Mouse (Mus musculus) MEL (cell line): ENCODE results near the gene Gadd45gip1. TPM values are rescaled to one million over a fixed set of nuclear protein-coding genes. Genes with fewer than 3 reads are reported as not detected.

ENCODE experiments used
- DNase-seq: peaks from one replicate; pipeline ENCODE4 v3.0.0; 2011; ENCODE audit warnings: low read depth, low spot score
- H3K27ac ChIP-seq: 2 replicates; pipeline ENCODE4 v1.5.1; 2012; ENCODE audit warnings: low read depth, mild to moderate bottlenecking, control low read depth, low read length, moderate library complexity; ENCODE audit not compliant: control insufficient read depth
- H3K27me3 ChIP-seq, 2 experiments: fragments of 150-350 bp in 1 of 2; sonication (generic) in 1 of 2; 2 replicates each; pipeline ENCODE4 v1.6.1; 2012; ENCODE audit warnings: low read length in 2 of 2, mild to moderate bottlenecking in 2 of 2, improper control_type of control experiment in 1 of 2, moderate library complexity in 1 of 2; ENCODE audit not compliant: insufficient read depth in 2 of 2, control insufficient read depth in 1 of 2
- H3K36me3 ChIP-seq, 2 experiments: 2 replicates each; pipeline ENCODE4 v1.6.1; 2012 to 2014; ENCODE audit warnings: low read length in 2 of 2, improper control_type of control experiment in 1 of 2, inconsistent platforms in 1 of 2, mild to moderate bottlenecking in 1 of 2; ENCODE audit not compliant: insufficient read depth in 2 of 2, control insufficient read depth in 1 of 2
- H3K4me1 ChIP-seq, 2 experiments: fragments of 150-350 bp in 1 of 2; sonication (generic) in 1 of 2; 2 replicates each; pipeline ENCODE4 v1.6.1; 2012; ENCODE audit warnings: low read length in 2 of 2, improper control_type of control experiment in 1 of 2, mild to moderate bottlenecking in 1 of 2; ENCODE audit not compliant: insufficient read depth in 2 of 2, control insufficient read depth in 1 of 2
- H3K4me3 ChIP-seq, 2 experiments: fragments of 150-350 bp in 1 of 2; sonication (generic) in 1 of 2; 2 replicates each; pipeline ENCODE4 v1.5.1; 2012; ENCODE audit warnings: low read depth in 2 of 2, low read length in 2 of 2, mild to moderate bottlenecking in 2 of 2, moderate library complexity in 2 of 2, control low read depth in 1 of 2, improper control_type of control experiment in 1 of 2; ENCODE audit not compliant: control insufficient read depth in 1 of 2, insufficient read depth in 1 of 2
- H3K79me2 ChIP-seq: 2 replicates; pipeline ENCODE4 v1.6.1; 2012; ENCODE audit warnings: mild to moderate bottlenecking, low read length, moderate library complexity; ENCODE audit not compliant: control insufficient read depth, poor library complexity, insufficient read depth
- H3K9ac ChIP-seq: 2 replicates; pipeline ENCODE4 v1.6.1; 2012; ENCODE audit warnings: low read depth, mild to moderate bottlenecking, control low read depth, low read length, moderate library complexity; ENCODE audit not compliant: control insufficient read depth, poor library complexity, severe bottlenecking
- H3K9me3 ChIP-seq: fragments of 150-350 bp; sonication (generic); replicated peaks from 2 replicates; pipeline ENCODE4 v1.6.1; 2012; ENCODE audit warnings: mild to moderate bottlenecking, low read length, improper control_type of control experiment, moderate library complexity; ENCODE audit not compliant: insufficient read depth
- CHD1 ChIP-seq: IDR thresholded peaks from 2 replicates; pipeline ENCODE4 v1.6.1; 2012; ENCODE audit warnings: low read depth, mild to moderate bottlenecking, inconsistent platforms, low read length, improper control_type of control experiment
- CTCF ChIP-seq, 3 experiments: IDR thresholded peaks in 2 of 3; conservative IDR thresholded peaks in 1 of 3; 2 replicates each; pipeline ENCODE4 v1.5.1; 2011 to 2012; ENCODE audit warnings: low read length in 3 of 3, low read depth in 2 of 3, mild to moderate bottlenecking in 2 of 3, improper control_type of control experiment in 1 of 3, inconsistent platforms in 1 of 3, mixed read lengths in 1 of 3, moderate library complexity in 1 of 3; ENCODE audit not compliant: control insufficient read depth in 1 of 3, insufficient read depth in 1 of 3, poor library complexity in 1 of 3, severe bottlenecking in 1 of 3
- E2F4 ChIP-seq: IDR thresholded peaks from 2 replicates; pipeline ENCODE4 v1.6.1; 2011; ENCODE audit warnings: low read depth, low read length, improper control_type of control experiment, borderline replicate concordance
- GATA1 ChIP-seq: IDR thresholded peaks from 2 replicates; pipeline ENCODE4 v1.6.1; 2011; ENCODE audit warnings: low read depth, low read length, improper control_type of control experiment
- HCFC1 ChIP-seq: IDR thresholded peaks from 2 replicates; pipeline ENCODE4 v1.6.1; 2012; ENCODE audit warnings: low read depth, mild to moderate bottlenecking, inconsistent platforms, low read length, improper control_type of control experiment, moderate library complexity
- JUND ChIP-seq: IDR thresholded peaks from 2 replicates; pipeline ENCODE4 v1.6.1; 2011; ENCODE audit warnings: low read depth, mild to moderate bottlenecking, improper control_type of control experiment, low read length
- MAFK ChIP-seq: IDR thresholded peaks from 2 replicates; pipeline ENCODE4 v1.6.1; 2011; ENCODE audit warnings: low read depth, mild to moderate bottlenecking, low read length, improper control_type of control experiment, borderline replicate concordance
- MAX ChIP-seq: IDR thresholded peaks from 2 replicates; pipeline ENCODE4 v1.6.1; 2011; ENCODE audit warnings: low read length, improper control_type of control experiment
- MYC ChIP-seq: IDR thresholded peaks from 2 replicates; pipeline ENCODE4 v1.6.1; 2011; ENCODE audit warnings: low read depth, mild to moderate bottlenecking, low read length, improper control_type of control experiment, moderate library complexity
- NRF1 ChIP-seq: IDR thresholded peaks from 2 replicates; pipeline ENCODE4 v1.6.1; 2014; ENCODE audit warnings: low read depth, mild to moderate bottlenecking, inconsistent platforms, low read length, improper control_type of control experiment, moderate library complexity; ENCODE audit not compliant: poor library complexity, insufficient read depth, severe bottlenecking
- POLR2AphosphoS2 ChIP-seq: IDR thresholded peaks from 2 replicates; pipeline ENCODE4 v1.6.1; 2011; ENCODE audit warnings: low read length, improper control_type of control experiment
- POLR2AphosphoS5 ChIP-seq: IDR thresholded peaks from 2 replicates; pipeline ENCODE4 v1.6.1; 2012; ENCODE audit warnings: low read depth, borderline replicate concordance, mild to moderate bottlenecking, inconsistent platforms, low read length, moderate library complexity, mixed read lengths
- RCOR1 ChIP-seq: IDR thresholded peaks from 2 replicates; pipeline ENCODE4 v1.6.1; 2012; ENCODE audit warnings: low read depth, mild to moderate bottlenecking, inconsistent platforms, low read length, improper control_type of control experiment
- TAL1 ChIP-seq: IDR thresholded peaks from 2 replicates; pipeline ENCODE4 v1.6.1; 2012; ENCODE audit warnings: mild to moderate bottlenecking, inconsistent platforms, low read length, moderate library complexity, mixed read lengths
- UBTF ChIP-seq: IDR thresholded peaks from 2 replicates; pipeline ENCODE4 v1.6.1; 2012; ENCODE audit warnings: low read depth, mild to moderate bottlenecking, inconsistent platforms, low read length, improper control_type of control experiment, moderate library complexity, borderline replicate concordance; ENCODE audit not compliant: insufficient read depth
- USF1 ChIP-seq: IDR thresholded peaks from 2 replicates; pipeline ENCODE4 v1.6.1; 2014; ENCODE audit warnings: low read depth, mild to moderate bottlenecking, inconsistent platforms, low read length, improper control_type of control experiment, moderate library complexity
- ZC3H11A ChIP-seq: IDR thresholded peaks from 2 replicates; pipeline ENCODE4 v1.6.1; 2012; ENCODE audit warnings: low read depth, mild to moderate bottlenecking, inconsistent platforms, low read length, improper control_type of control experiment
- polyA plus RNA-seq, 2 experiments: library from polyadenylated mRNA; stranded (reverse) in 1 of 2; unstranded in 1 of 2; fragments of >175 nt in 1 of 2; fragments of >200 nt in 1 of 2; gene quantifications; 2 replicates each; pipeline versions ENCODE4 v1.2.1 to v1.2.4; 2012; ENCODE audit warnings: low replicate concordance in 2 of 2, low read depth in 1 of 2; ENCODE audit not compliant: insufficient read length in 2 of 2, insufficient read depth in 1 of 2, missing spikeins in 1 of 2
- total RNA-seq: library from RNA; depleted of rRNA; stranded (reverse); fragments of 300-350 nt; gene quantifications from 2 replicates; pipeline ENCODE4 v1.2.3, GENCODE M21; 2012

The Gadd45gip1 gene
- total and polyA plus RNA-seq, 3 experiments = 51.8 to 62.9 TPM; not detected in 1

DNA sequence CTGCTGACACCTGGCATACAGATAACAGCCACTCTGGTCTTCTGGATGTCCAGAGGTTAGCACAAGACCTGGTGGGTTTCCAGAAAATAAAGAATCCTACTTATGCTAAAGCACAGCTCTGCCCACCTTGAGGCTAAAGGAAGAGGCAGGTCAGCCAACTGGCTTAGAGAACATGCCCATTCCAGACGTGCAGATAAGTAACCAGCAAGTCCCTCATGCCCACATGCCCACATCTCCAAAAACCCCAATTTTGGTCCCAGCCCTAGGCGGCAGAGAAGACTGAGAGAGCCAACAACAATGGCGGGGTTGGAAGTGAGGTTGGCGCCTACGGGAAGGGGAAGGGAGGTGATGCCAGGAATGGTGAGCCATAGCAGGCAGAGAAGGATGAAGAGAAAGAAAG is 42.0 kb upstream of the Gadd45gip1 start:
- H3K36me3 ChIP-seq = no peaks in the 10 kb centered on the region
- H3K27me3 ChIP-seq = no peaks in the 10 kb centered on the region
- TF ChIP-seq NRF1 = no peak
- H3K9me3 ChIP-seq = no peaks in the 10 kb centered on the region
- no peak for DNase-seq
- H3K79me2 ChIP-seq = peaks cover 15% of the 10 kb centered on the region; the same call in 1 of the 2 replicates
- no peak overlapping the region for H3K9ac ChIP-seq
- no peak overlapping the region for H3K27ac ChIP-seq
- H3K4me1 ChIP-seq = no peaks in the 10 kb centered on the region
- H3K4me3 ChIP-seq = no peak overlapping the region

DNA sequence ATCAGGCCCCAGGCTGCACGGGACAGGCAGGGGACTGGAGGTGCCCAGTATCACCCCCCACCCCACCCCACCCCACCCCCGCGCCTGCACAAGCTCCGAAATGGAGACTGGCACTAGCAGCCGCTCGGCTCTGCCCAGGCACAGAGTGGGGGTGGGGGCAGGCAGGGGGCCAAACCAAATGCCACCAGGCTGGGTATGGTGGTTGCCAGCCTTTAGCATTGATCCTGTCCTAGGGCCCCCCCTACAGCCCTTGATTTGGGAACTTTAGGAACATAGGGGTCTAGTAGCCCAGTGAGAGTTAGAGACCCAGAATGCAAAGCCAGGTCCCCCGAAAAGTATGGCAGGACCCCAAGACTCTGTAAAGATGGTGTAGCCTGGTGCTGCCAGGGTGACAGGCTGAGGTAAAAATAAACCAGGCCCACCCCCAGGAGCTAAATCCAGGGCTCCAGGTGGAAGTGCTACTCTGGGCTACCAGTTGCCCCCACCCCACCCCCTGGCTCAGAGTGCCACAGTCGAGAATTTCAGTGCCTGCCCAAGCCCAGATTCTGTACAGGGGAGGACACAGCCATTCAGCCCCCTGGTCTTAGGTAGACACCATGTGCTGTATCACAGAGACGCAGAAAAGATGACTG is 41.4 kb upstream of the Gadd45gip1 start:
- Histone ChIP-seq H3K4me3 (no peak overlapping the region), H3K9ac (no peak overlapping the region), H3K4me1 (no peaks in the 10 kb centered on the region), H3K79me2 (peaks cover 21% of the 10 kb centered on the region; the same call in 1 of the 2 replicates), H3K9me3 (no peaks in the 10 kb centered on the region), H3K36me3 (no peaks in the 10 kb centered on the region), H3K27me3 (no peaks in the 10 kb centered on the region), H3K27ac (no peak overlapping the region)
- no peak for DNase-seq
- no peak for TF ChIP-seq RCOR1
- no peak for TF ChIP-seq HCFC1
- TF ChIP-seq JUND = no peak
- no peak for TF ChIP-seq ZC3H11A
- no peak for TF ChIP-seq POLR2AphosphoS2
- no peak for TF ChIP-seq USF1
- TF ChIP-seq MAX = no peak
- no peak for TF ChIP-seq E2F4
- no peak for TF ChIP-seq MYC
- no peak for TF ChIP-seq UBTF
- TF ChIP-seq CTCF (IDR thresholded peaks at IDR 0.05 in 2 of 3, conservative IDR thresholded peaks at IDR 0.05 in 1 of 3; ENCODE audit: control insufficient read depth in 1 of 3, insufficient read depth in 1 of 3, low read depth in 2 of 3, low read length in 3 of 3, poor library complexity in 1 of 3, severe bottlenecking in 1 of 3) = no peak
- no peak for TF ChIP-seq CHD1
- no peak for TF ChIP-seq POLR2AphosphoS5
- no peak for TF ChIP-seq GATA1
- no peak for TF ChIP-seq TAL1
- TF ChIP-seq MAFK = no peak
